Mouse (Mus musculus) myocyte (in vitro differentiated cells): ENCODE measurements around the gene Spag6. TPM values are rescaled to one million over a fixed set of nuclear protein-coding genes. Genes with fewer than 3 reads are reported as not detected.

Experiments used
- H3K27me3 ChIP-seq: one replicate; pipeline ENCODE4 v1.6.1; 2011; ENCODE audit not compliant: control insufficient read depth, insufficient read depth, insufficient read length
- H3K36me3 ChIP-seq: one replicate; pipeline ENCODE4 v1.6.1; 2011; ENCODE audit not compliant: control insufficient read depth, insufficient read depth
- H3K4me2 ChIP-seq: one replicate; pipeline ENCODE4 v1.6.1; 2011; ENCODE audit warnings: low read depth, control low read depth
- H3K4me3 ChIP-seq: one replicate; pipeline ENCODE4 v1.5.1; 2011; ENCODE audit warnings: mild to moderate bottlenecking, control low read depth, moderate library complexity
- H3K79me2 ChIP-seq: one replicate; pipeline ENCODE4 v1.6.1; 2011; ENCODE audit not compliant: control insufficient read depth, insufficient read depth
- H3ac ChIP-seq: one replicate; pipeline ENCODE4 v1.6.1; 2011; ENCODE audit not compliant: control insufficient read depth, insufficient read length
- CEBPB ChIP-seq: IDR thresholded peaks from 2 replicates; pipeline ENCODE4 v1.6.1; 2011; ENCODE audit warnings: mild to moderate bottlenecking, moderate library complexity; ENCODE audit not compliant: poor library complexity, insufficient read depth, severe bottlenecking
- E2F4 ChIP-seq: IDR thresholded peaks from one replicate; pipeline ENCODE4 v1.6.1; 2011; ENCODE audit warnings: mild to moderate bottlenecking, control low read depth, moderate library complexity; ENCODE audit not compliant: insufficient read depth
- MAX ChIP-seq: IDR thresholded peaks from one replicate; pipeline ENCODE4 v1.6.1; 2011; ENCODE audit warnings: low read depth, mild to moderate bottlenecking, control low read depth
- MYOD1 ChIP-seq, 3 experiments: IDR thresholded peaks; one replicate each; pipeline ENCODE4 v1.6.1; 2011; ENCODE audit warnings: control low read depth in 2 of 3, low read depth in 2 of 3, mild to moderate bottlenecking in 2 of 3, moderate library complexity in 1 of 3; ENCODE audit not compliant: insufficient read length in 2 of 3, control insufficient read depth in 1 of 3
- MYOG ChIP-seq, 3 experiments: IDR thresholded peaks; one replicate each; pipeline ENCODE4 v1.6.1; 2011; ENCODE audit warnings: control low read depth in 2 of 3, low read depth in 2 of 3, mild to moderate bottlenecking in 2 of 3; ENCODE audit not compliant: insufficient read length in 2 of 3, control insufficient read depth in 1 of 3, insufficient read depth in 1 of 3
- POLR2A ChIP-seq: IDR thresholded peaks from one replicate; pipeline ENCODE4 v1.6.1; 2011; ENCODE audit warnings: low read depth, mild to moderate bottlenecking, control low read depth, moderate library complexity; ENCODE audit not compliant: insufficient read length
- POLR2AphosphoS2 ChIP-seq: IDR thresholded peaks from one replicate; pipeline ENCODE4 v1.6.1; 2011; ENCODE audit warnings: low read depth, control low read depth; ENCODE audit not compliant: insufficient read length
- REST ChIP-seq: IDR thresholded peaks from one replicate; pipeline ENCODE4 v1.6.1; 2011; ENCODE audit warnings: mild to moderate bottlenecking, control low read depth, moderate library complexity; ENCODE audit not compliant: insufficient read depth, insufficient read length
- SRF ChIP-seq: IDR thresholded peaks from one replicate; pipeline ENCODE4 v1.6.1; 2011; ENCODE audit warnings: low read depth; ENCODE audit not compliant: control insufficient read depth, insufficient read length
- TCF12 ChIP-seq: IDR thresholded peaks from one replicate; pipeline ENCODE4 v1.6.1; 2011; ENCODE audit warnings: mild to moderate bottlenecking, control low read depth; ENCODE audit not compliant: poor library complexity, insufficient read depth, severe bottlenecking
- TCF3 ChIP-seq: IDR thresholded peaks from one replicate; pipeline ENCODE4 v1.6.1; 2011; ENCODE audit warnings: low read depth, control low read depth; ENCODE audit not compliant: insufficient read length
- USF1 ChIP-seq: IDR thresholded peaks from one replicate; pipeline ENCODE4 v1.6.1; 2011; ENCODE audit warnings: low read depth, mild to moderate bottlenecking, control low read depth, moderate library complexity
- polyA plus RNA-seq: library from polyadenylated mRNA; unstranded; fragments of >200 nt; fragmentation: generic; extraction: Trizol; gene quantifications from one replicate; pipeline ENCODE4 v1.2.1, GENCODE M21; 2012; ENCODE audit warnings: missing spikeins

The Spag6 gene
- polyA plus RNA-seq, 1 experiment = 0.62 TPM

DNA sequence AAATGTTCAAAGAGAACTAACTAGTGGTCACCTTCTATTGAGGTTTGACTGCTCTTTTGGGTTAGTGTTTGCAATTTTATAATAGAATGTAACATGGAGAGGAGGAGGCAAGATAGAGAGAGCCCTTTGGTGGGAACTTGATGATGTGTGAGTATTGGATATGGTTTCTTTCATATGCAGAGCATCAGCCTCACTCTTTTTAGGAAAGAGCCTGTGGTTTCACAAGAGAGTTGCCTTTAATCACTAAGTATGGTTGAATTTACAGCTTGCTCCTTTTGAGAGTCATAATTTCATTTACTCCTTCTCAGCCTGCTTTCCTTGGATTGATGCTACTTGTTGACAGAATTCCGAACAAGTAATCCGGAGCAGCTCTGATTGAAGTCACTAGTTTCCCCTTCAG lies 14.1 kb upstream of the Spag6 start:
- no peak overlapping the region for H3K4me3 ChIP-seq
- H3K27me3 ChIP-seq = no peaks in the 10 kb centered on the region
- H3K36me3 ChIP-seq = peaks cover 27% of the 10 kb centered on the region
- no peak overlapping the region for H3K4me2 ChIP-seq
- H3K79me2 ChIP-seq = peaks cover 30% of the 10 kb centered on the region
- H3ac ChIP-seq = no peak overlapping the region
- no peak for TF ChIP-seq E2F4
- no peak for TF ChIP-seq POLR2A

- H3K4me2 ChIP-seq = peak overlapping the region; percentile 63
- no peak overlapping the region for H3K4me3 ChIP-seq
- TF ChIP-seq E2F4 (no peak), SRF (no peak), TCF12 (no peak), TCF3 (no peak)
- H3K79me2 ChIP-seq = peaks cover 30% of the 10 kb centered on the region
- H3K27me3 ChIP-seq = no peaks in the 10 kb centered on the region
- H3ac ChIP-seq = no peak overlapping the region
- peaks cover 27% of the 10 kb centered on the region for H3K36me3 ChIP-seq
Measured at GRCm38 (mm10) chr2:18680501-18680900, 13.3 kb upstream of the Spag6 start.

DNA sequence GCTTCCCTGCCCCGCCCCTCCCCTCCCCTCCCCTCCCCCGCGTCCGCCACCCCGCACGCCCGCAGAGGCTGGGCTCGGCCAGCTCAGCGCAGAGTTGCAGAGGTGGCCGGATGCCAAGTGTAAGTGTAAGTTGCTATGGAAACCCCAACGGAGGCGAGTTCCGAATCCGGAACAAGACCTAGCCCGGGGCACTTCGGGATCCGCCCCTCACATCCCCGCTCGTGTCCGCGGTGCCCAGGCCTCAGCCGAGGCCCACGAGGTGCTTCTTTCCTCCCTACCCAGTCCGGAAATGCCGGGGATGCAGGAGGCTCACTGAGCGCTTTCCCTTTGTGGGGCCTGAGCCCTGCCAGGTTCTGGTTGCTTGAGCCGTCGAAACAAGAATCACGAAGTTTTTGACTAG lies 12.9 kb upstream of the Spag6 start:
- Histone ChIP-seq H3K27me3 (no peaks in the 10 kb centered on the region), H3K36me3 (peaks cover 27% of the 10 kb centered on the region), H3K79me2 (peaks cover 30% of the 10 kb centered on the region), H3ac (no peak overlapping the region), H3K4me2 (peak overlapping the region; percentile 45), H3K4me3 (no peak overlapping the region)
- no peak for TF ChIP-seq POLR2A
- TF ChIP-seq REST = no peak
- TF ChIP-seq TCF3 = no peak
- TF ChIP-seq E2F4 = no peak
- no peak for TF ChIP-seq TCF12
- no peak for TF ChIP-seq MYOG (IDR thresholded peaks at IDR 0.05; ENCODE audit: control insufficient read depth in 1 of 3, insufficient read depth in 1 of 3, insufficient read length in 2 of 3, low read depth in 2 of 3)
- no peak for TF ChIP-seq CEBPB
- no peak for TF ChIP-seq USF1
- no peak for TF ChIP-seq MAX
- no peak for TF ChIP-seq SRF
- no peak for TF ChIP-seq MYOD1 (IDR thresholded peaks at IDR 0.05; ENCODE audit: control insufficient read depth in 1 of 3, insufficient read length in 2 of 3, low read depth in 2 of 3)
- TF ChIP-seq POLR2AphosphoS2 = no peak

DNA sequence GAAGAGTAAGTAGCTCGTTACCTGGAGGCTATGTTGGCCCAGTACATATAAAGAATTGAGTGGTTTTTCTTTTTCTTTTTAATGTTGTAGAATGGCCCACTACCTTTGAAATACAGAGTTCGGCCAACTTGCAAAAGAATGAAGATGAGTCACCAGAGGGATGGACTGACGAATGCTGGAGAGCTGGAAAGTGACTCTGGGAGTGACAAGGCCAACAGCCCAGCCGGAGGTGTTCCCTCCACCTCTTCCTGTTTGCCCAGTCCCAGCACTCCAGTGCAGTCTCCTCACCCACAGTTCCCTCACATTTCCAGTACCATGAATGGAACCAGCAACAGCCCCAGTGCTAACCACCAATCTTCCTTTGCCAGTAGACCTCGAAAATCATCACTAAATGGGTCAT lies 9.8 kb upstream of the Spag6 start:
- no peak overlapping the region for H3ac ChIP-seq
- H3K4me3 ChIP-seq = no peak overlapping the region
- H3K4me2 ChIP-seq = no peak overlapping the region
- TF ChIP-seq POLR2A (no peak), MAX (no peak), TCF3 (no peak), CEBPB (no peak), TCF12 (no peak), USF1 (no peak), E2F4 (no peak), MYOD1 (IDR thresholded peaks at IDR 0.05; ENCODE audit: control insufficient read depth in 1 of 3, insufficient read length in 2 of 3, low read depth in 2 of 3) (no peak), MYOG (IDR thresholded peaks at IDR 0.05; ENCODE audit: control insufficient read depth in 1 of 3, insufficient read depth in 1 of 3, insufficient read length in 2 of 3, low read depth in 2 of 3) (no peak)
- H3K36me3 ChIP-seq = peaks cover 27% of the 10 kb centered on the region
- peaks cover 17% of the 10 kb centered on the region for H3K79me2 ChIP-seq
- no peaks in the 10 kb centered on the region for H3K27me3 ChIP-seq

GRCm38 (mm10) chr2:18686386-18686785 lies 7.4 kb upstream of the Spag6 start:
- Histone ChIP-seq H3K4me3 (no peak overlapping the region), H3K4me2 (no peak overlapping the region), H3K36me3 (peaks cover 27% of the 10 kb centered on the region), H3K79me2 (no peaks in the 10 kb centered on the region), H3ac (no peak overlapping the region), H3K27me3 (no peaks in the 10 kb centered on the region)
- TF ChIP-seq TCF3 (no peak), REST (no peak), MYOG (IDR thresholded peaks at IDR 0.05; ENCODE audit: control insufficient read depth in 1 of 3, insufficient read depth in 1 of 3, insufficient read length in 2 of 3, low read depth in 2 of 3) (no peak), TCF12 (no peak), POLR2A (no peak), MYOD1 (IDR thresholded peaks at IDR 0.05; ENCODE audit: control insufficient read depth in 1 of 3, insufficient read length in 2 of 3, low read depth in 2 of 3) (no peak), E2F4 (no peak), USF1 (no peak), SRF (no peak), MAX (no peak), CEBPB (no peak), POLR2AphosphoS2 (no peak)
